Mouse (Mus musculus) adrenal gland, postnatal 36 days (tissue): ENCODE measurements around the gene Csrp2. TPM values are rescaled to one million over a fixed set of nuclear protein-coding genes. Genes with fewer than 3 reads are reported as not detected.

ENCODE experiments used
- DNase-seq, 2 experiments: peaks; one replicate each; pipeline ENCODE4 v3.0.0; 2021; ENCODE audit warnings: mixed read lengths in 1 of 2
- total RNA-seq, 2 experiments: library from RNA; stranded (reverse); gene quantifications; 2 replicates each; pipeline ENCODE4 v1.2.3; 2021

Csrp2 gene
- total RNA-seq, 2 experiments from 2014 or later = 188 to 212 TPM

GRCm38 (mm10) chr10:110931161-110931912 is 11.7 kb downstream of the Csrp2 start:
- DNase-seq = no peak

GRCm38 (mm10) chr10:110931913-110932560 is 12.4 kb downstream of the Csrp2 start:
- no peak for DNase-seq

- no peak for DNase-seq
Observed at GRCm38 (mm10) chr10:110933584-110933983, 14.0 kb downstream of the Csrp2 start.

DNA sequence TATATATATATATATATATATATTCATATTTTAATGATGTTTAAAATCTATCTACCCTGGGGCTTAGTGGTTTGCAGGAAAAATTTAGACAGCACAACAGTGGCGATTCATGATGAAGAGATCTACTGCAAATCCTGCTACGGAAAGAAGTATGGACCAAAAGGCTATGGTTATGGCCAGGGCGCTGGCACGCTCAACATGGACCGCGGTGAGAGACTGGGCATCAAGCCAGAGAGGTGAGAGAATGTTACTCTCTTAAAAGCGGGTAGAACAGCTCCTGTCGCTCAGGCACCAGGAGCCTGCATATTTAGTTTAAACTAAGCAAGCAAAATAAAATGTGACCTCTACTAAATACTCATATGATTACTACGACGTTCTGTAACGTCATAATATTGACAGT is 15.5 kb downstream of the Csrp2 start:
- no peak for DNase-seq

- no peak for DNase-seq
Observed at GRCm38 (mm10) chr10:110935669-110936068, 16.1 kb downstream of the Csrp2 start.

DNA sequence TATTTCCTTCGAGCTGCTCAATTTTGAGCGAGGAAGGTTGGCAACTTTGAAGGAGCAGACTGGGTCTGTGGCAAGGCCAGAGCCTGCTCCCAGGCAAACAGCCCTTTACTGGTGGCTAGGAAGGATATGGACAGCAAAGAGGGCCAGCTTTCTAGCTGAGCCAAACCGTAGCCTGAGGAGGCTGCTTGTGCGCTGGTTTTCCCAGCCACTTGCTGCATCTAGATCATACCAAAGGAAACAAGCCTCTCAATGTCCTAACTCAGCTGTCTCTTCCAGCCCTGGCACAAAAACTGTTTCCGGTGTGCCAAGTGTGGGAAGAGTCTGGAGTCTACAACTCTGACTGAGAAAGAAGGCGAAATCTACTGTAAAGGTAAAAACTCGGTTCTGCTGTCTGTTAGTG is 18.8 kb downstream of the Csrp2 start:
- DNase-seq = no peak

DNA sequence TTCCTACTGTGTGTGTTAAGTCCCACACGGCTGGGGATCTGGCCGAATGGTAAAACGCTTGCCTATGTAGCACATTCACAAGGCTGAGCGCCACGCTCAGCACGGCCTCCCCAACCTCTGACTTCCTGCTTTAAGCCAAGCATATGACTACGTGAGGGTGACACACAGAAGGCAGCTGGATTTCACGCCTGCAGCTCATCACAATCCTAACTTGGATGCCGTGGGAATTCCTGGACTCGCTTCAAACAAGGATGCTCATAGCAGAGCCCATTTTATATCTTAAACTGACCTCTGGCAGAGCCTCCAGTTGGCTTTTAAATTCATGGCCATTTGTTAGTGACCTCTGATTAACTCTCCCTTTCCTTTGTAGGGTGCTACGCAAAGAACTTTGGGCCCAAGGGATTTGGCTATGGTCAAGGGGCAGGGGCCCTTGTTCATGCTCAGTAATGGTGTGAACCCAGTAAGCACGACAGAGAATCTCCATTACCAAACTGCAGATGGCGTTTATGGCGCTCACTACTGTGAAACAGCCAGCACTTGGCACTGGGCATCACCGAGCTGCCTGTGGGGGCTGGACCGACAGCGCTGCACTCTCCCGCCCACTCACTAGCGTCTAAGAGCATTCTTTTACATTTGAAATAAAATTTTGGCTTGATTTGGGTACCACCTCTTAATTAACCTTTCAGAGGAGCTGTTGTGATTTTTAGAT is 19.4 kb downstream of the Csrp2 start:
- no peak for DNase-seq

DNA sequence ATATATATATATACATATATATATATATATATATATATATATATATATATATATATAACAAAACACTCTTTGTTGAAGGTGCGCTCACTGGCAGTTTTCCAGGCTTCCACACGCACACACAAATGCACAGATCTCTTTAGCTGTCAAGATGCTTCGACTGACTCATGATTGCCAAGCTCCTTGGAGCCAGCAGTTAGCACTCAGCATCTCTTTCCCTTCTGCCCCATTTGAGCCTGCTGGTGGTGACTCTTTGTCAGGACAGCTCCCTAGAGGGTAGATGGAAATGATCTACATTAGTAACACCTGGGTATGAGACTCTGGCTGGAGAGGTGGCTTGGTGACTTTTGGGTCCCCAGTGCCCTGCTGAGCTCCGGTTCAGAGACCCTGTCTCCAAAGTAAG is 20.1 kb downstream of the Csrp2 start:
- no peak for DNase-seq

DNA sequence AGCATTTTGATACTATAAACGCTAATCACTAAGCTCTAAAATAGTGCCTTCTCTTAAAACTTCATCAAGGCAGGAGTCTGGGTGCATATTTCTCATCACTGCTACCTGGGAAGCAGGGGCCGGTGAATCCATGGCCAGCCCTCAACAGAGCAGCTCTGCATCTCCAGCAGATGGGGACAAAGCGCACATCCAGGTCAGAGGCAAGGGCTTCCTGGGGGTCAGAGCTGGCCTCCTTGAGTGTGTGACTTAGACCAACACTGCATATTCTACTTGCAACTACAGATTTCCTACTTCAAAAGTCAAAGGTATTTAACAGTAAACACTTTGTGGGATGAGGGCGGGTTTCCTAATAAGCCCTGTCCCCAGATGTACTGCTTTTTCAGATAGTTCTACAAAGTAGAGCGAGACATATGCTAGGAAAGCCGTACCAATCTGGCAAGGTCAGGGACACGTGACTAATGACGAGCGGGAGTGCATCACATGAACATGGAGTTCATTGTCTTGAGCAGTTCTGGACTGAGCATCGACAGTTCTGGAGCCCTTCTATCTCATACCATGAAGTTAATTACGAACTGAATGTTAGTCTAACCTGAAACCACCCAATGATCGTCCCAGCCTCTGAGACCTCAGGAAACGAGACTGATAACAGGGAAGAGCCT is 21.3 kb downstream of the Csrp2 start:
- DNase-seq = peak in 1 of 2 experiments; percentile 52

DNA sequence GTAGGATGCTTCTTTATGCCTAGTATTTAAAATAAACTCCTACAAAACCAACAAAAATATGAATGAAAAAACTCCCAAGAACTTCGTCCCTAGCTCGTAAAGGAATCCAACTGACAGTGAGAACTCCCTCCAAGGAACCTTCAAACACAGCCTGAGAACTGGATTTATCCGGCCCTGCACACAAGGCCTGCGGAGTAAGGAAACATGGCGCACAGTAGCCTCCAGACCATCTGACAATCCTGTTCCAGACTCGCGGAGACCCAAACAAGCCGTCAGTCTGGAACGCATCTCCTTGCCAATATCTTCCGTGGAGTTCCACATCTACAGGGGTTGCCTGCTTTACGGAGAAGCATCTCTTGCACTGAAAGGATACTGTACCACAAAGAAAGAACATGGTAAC is 22.4 kb downstream of the Csrp2 start:
- no peak for DNase-seq

GRCm38 (mm10) chr10:110942806-110943205 is 23.2 kb downstream of the Csrp2 start:
- no peak for DNase-seq

DNA sequence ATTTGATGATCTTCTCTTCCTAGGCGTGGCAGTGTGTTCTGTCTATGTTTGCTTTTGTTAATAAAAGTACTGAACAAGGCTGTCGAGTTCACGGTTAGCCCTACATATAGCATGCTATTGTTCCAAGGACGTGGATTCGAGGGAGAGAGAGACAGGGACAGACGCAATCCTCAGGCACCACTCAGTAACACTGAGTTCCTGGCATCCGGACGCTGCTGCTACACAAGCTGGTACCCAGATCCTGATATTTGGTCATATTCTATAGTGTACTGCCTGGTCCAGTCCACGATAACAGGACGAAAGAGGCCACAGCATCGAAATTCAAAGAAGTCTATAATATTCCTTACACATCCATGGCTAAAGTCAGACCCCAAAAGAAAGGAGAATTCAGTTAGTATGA is 24.6 kb downstream of the Csrp2 start:
- no peak for DNase-seq

GRCm38 (mm10) chr10:110945966-110946365 is 26.4 kb downstream of the Csrp2 start:
- no peak for DNase-seq

- no peak for DNase-seq
Observed at GRCm38 (mm10) chr10:110947574-110947973, 28.0 kb downstream of the Csrp2 start.

GRCm38 (mm10) chr10:110951112-110951511 is 31.5 kb downstream of the Csrp2 start:
- no peak for DNase-seq

- no peak for DNase-seq
Observed at GRCm38 (mm10) chr10:110951748-110952147, 32.2 kb downstream of the Csrp2 start.

- no peak for DNase-seq
Observed at GRCm38 (mm10) chr10:110952271-110952670, 32.7 kb downstream of the Csrp2 start.

GRCm38 (mm10) chr10:110952937-110953451 is 33.4 kb downstream of the Csrp2 start:
- peak; percentile 87 to 89 for DNase-seq

- DNase-seq = no peak
Observed at GRCm38 (mm10) chr10:110958879-110959278, 39.3 kb downstream of the Csrp2 start.

DNA sequence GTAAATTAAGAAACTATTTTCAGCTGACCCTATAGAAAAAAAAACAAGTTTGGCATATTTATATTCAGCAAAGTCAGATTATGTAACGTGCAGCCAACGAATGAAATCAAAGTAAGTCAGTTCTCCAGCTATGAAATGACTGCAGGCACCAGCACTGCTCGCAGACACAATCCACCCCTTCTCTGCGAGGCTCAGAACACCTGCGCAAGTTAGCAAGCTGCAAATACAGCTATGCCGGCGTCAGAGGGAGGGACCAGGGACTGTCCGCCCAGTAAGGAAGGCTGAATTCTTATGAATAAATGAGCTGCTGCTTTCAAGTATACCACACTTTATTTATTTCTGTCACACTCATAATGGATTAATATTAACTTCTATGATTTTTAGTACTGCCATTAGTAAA is 40.2 kb downstream of the Csrp2 start:
- no peak for DNase-seq

GRCm38 (mm10) chr10:110960841-110961240 is 41.3 kb downstream of the Csrp2 start:
- no peak for DNase-seq

DNA sequence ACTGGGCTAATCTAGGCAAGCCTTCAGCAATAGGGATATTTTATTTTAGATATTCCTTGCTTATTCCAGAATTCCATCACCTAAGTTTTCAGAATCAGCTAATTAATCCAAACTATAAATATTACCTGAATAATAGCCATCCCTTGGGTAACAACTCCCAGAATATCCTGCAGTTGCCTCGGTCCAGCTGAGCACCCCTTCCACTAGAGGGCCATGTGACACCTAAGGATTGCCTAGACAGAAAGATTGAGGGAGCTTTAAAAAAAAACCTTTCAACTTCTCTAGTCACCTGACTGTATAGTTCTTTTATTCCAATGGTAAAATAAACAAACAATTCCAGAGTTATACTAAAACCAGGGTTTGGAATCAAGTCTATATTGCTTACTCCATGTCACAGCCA is 42.6 kb downstream of the Csrp2 start:
- DNase-seq = no peak
